Mouse (Mus musculus): ENCODE measurements around the gene Anks1.

Gene Anks1

DNA sequence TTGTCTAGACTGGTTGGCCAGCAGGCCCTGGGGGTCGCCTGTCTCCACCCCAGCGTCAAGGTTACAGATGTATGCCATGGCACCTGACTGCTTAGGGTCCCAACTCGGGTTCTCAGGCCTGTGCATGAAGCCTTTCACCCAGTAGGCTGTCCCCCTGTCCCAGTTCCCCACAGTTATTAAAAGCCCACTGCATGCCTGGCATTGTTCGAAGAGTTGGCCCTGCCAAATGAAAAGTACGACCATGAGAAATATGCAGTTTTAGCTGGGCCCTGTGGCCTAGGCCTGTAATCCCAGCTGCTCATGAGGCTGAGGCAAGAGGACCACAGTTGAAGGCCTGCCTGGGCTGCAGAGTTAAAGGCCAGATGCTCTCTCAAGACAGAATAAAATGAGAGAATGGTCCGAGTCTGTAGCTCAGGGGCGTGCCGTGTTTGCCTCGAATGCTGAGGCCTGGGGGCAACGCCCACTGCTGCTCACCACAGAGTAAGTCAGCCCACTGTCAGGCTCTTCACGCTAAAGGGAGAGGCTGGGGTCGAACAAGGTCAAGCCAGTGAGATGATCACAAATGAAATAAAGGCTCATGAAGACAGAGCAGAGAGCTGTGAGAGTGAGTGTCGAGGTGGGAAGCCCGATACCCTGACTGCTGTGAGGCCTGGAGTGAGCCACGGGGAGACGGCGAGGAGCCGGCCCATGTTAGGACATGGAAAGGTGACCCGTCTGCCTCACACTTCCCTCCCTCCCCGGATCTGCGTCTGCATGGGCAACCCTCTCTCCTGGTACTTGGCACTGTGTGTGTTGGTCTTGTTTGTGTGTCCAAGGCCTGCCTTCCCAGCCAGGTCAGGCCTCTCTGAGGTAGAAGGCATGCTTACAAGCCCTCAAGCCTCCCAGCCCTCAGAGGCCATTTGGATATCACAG is 110.9 kb downstream of the Anks1 start:
- no peak for DNase-seq (ENCODE audit: low spot score in 2 of 2)

DNA sequence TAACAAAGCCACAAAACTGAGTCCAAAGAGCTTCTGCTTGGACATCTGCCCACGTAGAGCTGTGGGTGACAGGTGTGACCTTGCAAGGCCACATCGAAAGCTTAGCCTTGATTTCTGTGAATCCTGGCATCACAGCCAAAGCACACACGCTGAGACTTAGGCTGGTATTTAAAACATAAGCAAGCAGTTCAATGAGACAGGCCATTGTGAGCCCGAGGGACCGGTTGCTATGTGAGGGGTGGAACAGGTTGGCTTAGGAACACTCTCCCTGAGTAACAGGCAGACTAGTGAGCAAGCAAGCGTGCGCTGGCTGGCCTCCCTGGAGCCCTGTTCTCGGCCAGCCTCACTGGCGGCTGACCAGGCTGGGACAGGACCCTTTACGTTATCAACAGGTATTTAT is 112.8 kb downstream of the Anks1 start:
- DNase-seq (ENCODE audit: low spot score in 2 of 2), result no peak

DNA sequence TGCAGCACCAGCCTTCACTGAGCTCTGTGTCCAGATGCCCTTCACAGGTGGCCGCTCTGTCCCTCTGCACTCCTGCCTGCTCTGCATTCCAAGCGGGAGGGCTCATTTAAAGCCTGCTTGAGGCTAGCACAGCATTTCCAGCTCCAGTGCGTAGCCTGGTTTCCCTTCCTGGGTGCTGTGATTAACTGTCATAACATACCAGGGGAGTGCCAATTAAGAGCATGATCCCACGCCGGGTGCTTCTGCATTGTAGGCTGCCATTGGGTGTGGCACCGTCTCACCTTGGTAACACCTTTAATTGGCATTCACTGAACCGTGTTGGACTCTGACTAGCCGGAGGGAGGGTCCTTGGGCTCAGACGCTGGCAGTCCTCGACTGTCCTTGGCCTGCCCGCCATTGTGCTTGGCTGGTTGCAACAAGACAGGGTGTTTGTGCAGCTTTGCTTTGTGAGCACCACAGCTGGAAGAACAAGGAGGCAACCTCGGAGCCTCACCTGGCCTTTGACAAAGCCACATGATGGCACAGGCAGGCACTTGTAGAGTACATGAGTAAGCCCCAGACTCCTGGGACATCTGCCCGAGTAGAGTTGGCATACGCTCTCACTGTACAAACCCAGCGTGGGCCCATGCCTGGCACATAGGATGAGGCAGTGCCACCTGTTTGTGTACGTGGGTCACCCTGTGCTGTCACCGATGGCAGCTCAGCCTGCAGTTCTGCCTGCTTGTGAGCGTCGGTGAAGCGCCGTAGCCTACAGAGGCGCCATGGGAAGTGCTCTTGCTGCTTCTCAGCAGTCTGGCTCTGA is 113.9 kb downstream of the Anks1 start:
- no peak for DNase-seq (ENCODE audit: low spot score in 2 of 2)

DNA sequence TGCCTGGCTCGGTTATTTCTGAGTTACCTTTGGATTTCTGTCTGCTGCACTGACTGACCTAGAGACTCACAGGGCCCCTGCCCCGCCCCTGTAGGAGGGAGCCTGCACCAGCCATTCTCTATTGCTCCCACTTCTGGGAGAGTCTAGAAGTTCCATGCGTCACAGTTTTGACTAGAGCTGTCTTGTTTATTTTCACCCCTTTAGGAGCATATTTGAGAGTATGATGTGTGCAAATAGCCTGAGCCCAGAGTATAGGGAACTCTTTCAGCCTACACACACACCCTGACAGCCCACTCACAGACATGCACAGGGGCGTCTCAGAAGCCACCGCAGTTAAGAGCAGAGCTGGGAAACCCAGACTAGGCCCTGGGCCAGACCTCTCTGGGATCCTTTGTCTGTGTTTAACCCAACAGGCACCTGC is 116.4 kb downstream of the Anks1 start:
- DNase-seq (ENCODE audit: low spot score in 2 of 2), result no peak

DNA sequence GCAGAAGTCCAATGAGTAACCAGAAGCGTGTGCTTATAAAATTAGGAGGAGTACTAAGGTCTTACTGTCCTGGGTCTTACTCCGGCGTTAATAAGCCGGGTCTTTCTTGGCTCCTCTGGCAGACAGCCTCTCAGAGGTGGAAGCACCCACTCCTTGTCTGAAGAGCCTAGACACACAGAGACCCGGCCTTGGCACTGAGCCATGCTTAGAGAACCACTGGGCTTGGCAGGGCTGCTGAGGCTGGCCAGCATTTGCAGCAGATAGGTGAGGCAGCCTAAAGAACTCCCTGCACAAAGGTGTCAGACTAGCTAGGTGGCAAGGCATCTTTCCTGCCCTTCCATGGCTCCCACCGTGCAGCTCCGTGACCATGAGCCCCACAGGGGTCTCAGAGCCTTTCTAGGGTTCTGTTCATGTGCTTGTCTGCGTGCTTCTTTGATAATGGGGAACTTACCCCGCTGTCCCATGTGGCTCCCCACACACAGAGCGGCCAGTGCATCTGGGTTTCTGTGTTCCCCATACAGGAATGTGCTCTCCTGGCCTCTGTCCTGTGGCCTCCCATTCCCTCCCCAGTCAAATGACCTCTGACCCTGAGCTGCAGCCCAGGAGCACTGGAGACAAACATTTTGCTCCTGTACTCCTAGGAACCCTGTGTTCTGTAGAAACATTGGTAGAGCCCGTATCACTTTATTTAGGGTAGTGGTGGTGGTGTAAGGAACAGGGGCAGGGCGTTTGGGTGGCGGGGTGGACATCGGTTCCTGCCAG is 117.2 kb downstream of the Anks1 start:
- no peak for DNase-seq (ENCODE audit: low spot score in 2 of 2)

DNA sequence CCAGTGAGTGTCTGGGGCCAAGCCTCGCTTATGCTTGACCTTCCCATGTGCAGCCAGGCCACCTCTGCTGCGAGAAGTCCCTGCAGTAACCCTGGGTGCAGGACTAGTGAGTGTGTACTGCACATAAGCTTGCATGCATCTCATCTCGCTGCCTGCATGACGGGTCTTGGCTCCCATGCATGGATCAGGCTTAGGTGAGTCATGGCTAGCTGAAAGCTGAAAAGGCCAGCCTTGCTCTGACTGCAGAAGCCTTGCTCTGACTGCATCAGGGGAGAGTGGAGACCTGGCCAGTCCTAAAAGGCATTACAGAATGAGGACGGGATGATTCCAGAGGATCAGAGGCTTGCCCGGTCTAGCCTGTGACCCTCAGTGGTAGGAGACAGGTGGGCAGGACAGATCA is 118.1 kb downstream of the Anks1 start:
- DNase-seq (ENCODE audit: low spot score in 2 of 2), result no peak

DNA sequence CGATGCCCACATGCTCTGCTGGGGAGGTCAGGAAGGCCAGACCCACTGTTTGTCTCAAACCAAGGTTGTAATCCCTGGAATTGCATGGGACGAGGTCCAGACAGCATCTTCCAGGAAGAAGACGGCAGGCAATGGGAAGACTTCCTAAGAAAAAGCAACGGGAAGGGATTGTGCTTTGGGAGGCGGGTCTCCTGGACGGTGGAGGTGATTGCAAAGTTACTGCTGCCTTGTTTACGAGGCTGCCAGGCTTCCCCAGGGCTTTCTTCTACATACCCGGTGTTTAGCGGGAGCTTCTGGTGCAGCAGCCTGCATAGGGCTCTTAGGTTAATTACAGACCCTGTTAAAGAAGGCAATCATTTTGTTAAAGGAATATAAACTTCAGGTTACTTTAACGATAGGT is 119.1 kb downstream of the Anks1 start:
- no peak for DNase-seq (ENCODE audit: low spot score in 2 of 2)

DNA sequence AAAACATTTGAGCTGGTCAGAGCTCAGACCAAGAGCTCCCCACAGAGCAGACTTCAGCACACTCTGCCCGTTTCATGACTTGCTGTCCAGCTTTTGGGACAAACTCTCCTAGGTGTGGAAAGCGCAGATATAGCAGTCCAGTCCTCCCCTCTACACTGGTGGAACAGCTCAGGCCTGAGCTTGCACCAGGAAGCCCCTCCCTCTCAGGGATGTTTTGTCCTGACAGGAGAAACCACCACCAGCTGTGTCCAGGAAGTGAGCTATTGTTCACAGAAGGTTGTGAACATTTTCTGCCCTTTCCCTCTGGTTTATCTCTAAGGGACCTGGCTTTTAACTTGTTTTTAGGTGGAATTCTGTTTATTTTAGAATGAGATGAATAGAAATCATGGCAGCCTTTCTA is 120.2 kb downstream of the Anks1 start:
- DNase-seq (ENCODE audit: low spot score in 2 of 2), result no peak

DNA sequence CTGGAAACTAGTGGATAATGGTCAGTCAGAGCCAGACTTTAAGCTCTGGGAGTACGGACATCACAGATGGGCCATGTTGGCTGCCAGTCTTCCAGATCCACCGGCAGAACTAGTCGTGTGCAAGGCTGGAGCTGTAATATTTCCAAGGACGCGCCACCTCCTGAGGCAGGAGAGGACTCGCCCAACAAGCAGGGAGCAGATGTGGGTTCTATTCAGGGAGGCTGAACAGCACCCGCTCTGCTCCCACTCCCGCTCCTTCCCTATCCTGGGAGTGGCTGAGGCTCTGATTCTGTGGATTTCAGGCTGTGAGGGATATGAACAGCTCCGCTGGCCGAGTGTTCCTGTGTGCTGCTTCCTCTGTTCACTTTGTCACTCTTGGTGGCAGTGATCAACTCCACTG is 121.3 kb downstream of the Anks1 start:
- DNase-seq (ENCODE audit: low spot score in 2 of 2), result no peak

DNA sequence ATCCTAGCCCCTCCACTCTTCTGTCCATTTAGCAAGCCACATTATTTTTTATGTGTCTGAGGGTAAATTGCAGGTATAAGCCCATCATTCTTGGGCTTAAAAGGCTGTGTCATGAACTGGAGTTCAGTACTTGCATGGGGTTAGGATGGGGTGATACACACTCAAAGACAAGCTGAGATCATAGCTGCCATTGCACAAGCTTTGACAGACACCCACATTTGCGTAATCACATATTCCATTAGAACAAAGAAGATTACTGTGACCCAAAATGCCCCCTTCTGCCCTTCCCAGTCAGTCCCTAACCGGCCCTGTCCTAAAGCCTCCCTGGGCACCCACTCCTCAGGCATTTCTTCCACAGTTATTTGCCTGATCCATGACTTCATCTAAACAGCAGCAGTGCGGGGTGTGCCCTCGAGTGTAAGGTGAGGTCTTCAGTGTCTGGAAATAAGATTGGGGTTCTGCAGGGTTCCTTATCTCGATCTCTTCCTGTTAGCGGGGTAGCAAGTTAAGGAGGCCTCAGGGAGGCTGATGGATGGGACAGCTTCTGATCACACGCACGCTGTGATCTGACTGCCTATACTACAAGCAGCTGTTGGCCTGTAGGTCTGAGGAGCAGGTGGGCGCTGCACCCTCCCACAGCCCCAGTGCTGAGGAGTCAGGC is 122.3 kb downstream of the Anks1 start:
- no peak for DNase-seq (ENCODE audit: low spot score in 2 of 2)

DNA sequence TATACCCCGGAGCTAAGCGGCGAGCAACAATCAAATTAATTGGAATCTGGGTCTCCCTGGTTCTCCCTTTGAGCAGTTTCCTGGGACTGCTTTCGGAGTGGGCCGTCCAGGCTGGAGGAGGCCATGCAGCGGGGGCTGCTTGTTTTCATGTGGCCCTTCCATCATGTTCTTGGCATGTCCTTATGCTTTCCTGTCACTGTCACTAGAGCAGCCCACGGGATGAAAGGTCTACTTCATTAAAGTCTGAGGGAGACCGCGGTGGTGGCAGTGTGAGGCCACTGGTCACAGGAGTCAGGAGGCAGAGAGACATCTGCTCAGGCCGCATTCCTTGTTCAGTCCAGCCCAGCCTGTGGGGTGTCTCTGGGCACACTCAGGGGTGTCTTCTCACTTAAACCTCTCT is 123.1 kb downstream of the Anks1 start:
- DNase-seq (ENCODE audit: low spot score in 2 of 2), result no peak

DNA sequence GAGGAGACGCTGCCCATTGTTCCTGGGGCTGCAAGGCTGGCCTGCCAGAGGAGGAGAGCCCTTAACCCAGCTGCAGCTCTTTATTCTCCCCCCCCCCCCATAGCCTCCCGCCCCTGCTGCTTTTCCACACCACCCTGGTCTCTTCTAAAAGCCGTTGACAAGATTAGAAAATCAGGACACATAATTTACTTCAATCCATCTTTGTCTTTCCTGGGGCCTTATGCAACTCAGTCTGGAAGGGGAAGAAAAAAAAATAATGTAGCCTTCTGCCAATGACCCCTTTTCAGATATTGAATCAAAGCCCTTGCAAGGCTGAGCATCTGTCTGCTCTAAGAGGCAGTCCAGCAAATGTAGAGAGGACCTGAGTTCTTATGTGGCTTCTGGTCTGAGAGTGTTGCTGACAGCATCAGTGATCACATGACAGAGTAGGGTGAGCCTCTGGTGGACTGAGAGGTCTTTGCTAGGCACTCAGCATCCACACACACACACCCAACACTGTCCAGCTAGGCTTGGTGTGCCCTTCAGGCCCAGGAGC is 124.0 kb downstream of the Anks1 start:
- no peak for DNase-seq (ENCODE audit: low spot score in 2 of 2)

DNA sequence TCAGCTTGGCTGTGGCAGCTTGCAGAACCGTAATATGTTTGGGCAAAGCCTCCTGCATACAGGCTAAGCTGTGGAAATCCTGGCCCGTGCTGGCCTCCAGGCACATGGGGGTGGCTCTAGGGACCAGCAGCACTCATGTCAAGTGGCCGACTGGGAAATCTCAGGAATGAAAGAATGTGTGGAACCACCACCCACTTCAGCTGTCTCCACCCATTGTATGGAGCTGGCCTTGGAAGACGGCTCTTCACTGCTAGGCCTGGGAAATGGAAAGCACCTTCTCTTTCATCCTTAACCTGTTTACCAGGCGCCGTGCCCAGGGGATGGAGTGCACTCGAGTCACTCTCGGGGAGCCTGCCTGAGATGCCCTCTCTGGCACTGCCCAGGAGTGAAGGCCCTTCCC is 125.9 kb downstream of the Anks1 start:
- DNase-seq (ENCODE audit: low spot score in 2 of 2), result no peak

DNA sequence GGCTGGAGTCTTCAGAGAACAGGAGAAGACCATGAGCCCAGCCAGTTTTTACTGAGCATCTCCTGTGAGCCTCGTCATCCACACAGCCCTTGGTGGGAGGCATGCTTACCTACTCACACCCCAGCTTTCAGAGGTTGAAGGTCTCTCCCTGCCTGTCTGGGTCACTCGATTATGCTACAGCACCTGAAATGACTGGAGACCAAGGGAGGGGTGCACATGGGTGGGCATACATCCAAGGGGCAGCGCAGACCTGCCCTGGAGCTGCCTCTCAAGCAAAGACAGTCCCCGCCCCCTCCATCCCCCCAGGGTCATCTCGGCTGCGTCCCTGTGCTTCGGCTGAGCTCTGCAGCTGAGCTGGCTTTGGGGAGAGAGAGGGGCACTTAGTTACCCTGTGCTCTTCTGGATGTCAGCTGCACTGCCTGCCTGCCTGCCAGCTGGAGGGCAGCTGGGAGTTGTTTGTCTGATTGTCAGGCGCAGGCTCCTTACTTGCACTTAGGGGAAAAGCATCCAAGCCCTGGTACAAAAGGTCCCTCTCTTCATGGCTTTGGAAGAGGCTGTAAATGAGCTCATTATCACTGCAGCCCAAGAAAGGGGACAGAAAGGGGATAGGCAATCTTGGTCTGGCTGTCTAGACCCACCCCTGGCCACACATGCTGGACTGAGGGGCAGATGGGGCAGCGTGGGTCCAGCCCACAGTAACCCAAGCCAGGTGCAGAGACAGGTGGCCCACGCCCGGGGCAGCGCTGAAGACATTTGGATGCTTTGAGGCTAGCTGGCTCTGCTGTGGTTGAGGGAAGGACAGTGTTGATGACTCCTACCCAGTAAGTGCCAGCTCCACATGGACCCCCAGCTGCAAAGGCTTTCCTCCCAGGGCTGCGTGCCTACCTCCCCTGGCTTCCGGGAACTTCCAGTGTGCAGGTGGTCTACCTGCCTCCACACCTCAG is 128.0 kb downstream of the Anks1 start:
- DNase-seq (ENCODE audit: low spot score in 2 of 2), result no peak

DNA sequence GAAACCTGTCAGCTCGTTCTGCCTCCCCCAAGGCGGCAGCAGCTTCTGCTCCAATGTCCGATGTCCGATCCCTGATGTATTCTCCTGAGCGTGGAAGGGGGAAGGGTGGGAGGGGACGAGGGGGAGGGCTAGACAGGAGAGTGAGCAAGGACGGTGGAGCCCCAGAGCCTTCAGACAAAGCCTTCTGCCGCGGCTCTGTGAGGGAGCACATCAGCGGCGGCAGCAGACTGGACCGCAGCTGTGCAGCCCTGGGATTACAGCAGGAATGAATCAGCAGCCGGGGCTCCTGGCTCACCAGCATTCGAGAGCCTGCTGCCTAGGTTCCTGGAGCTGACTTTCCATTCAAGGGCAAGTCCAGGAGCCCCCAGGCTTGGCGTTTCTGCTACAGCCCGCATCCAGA is 131.5 kb downstream of the Anks1 start:
- DNase-seq (ENCODE audit: low spot score in 2 of 2), result no peak

DNA sequence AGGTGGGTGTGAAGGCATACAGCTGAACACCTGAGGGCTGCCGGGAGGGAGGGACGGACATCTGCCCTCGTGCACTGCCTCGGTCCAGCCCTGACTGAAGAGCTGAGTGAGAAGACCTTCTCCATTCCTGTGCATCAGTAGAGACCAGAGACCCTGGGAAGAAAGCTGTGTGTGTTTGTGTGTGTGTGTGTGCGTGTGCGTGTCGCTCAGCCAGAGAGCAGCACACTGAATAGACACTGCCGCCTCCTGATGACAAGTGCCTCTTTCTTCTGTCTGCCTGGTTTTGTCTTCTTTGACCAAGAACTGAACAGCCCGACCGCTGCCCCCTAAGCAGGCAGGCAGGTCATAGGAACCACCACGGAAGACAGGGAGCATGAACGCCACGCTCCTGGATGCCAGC is 132.2 kb downstream of the Anks1 start:
- no peak for DNase-seq (ENCODE audit: low spot score in 2 of 2)

DNA sequence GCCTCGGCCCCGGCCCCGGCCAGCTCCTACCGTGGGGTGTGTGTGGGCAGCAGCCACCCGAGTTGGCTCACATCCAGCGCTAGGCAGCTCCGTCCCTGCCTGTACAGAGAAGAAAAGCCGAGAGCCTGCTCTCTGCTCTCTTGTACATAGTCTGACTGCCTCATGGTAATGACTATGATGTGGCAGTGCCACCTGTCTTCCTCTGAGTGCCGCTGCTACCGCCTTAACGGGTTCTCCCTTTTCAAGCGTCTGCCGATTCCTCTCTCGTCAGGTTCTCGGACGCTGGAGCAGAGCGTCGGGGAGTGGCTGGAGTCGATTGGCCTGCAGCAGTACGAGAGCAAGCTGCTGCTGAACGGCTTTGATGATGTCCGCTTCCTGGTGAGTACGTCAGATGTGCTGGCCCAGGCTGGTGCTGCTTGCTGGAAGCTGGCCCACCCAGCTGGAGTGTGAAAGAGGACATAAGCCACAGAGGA is 133.2 kb downstream of the Anks1 start:
- DNase-seq (ENCODE audit: low spot score in 2 of 2), result no peak

DNA sequence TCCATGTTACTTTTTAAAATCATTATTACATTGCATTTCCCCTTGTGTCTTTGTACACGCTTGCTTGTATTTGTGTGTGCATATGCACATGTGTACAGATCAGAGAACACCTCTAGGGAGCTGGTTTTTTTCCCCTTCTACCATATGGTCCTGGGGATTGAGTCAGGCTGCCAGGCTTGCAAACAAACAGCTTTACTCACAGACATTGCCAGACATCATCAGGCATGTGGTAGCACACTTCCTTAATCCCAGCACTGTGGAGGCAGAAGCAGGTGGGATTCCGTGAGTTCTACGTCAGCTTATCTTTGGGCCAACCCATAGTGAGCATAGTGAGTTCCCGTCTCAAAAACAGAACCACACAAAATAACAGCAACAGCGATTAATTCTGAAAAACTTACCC is 137.9 kb downstream of the Anks1 start:
- DNase-seq (ENCODE audit: low spot score in 2 of 2), result no peak

DNA sequence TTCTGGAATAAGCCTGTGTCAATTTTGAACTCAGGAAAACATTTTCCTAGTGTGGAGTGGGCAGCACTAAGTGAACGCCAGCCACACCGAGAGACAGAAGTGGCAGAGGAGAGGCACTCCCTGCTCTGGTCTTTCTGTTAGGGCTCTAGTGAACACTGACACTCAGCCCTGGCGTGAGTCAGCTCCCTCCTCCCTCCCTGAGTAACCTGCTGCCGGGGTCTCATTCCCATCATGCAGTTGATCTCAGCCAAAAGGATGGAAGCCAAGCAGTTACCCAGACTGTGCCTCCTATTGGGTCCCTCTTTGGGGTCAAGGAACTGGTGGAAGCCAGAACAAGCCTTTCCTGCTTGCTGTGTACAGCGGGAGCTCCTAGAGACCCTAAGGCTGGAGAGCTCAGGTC is 138.4 kb downstream of the Anks1 start:
- no peak for DNase-seq (ENCODE audit: low spot score in 2 of 2)

DNA sequence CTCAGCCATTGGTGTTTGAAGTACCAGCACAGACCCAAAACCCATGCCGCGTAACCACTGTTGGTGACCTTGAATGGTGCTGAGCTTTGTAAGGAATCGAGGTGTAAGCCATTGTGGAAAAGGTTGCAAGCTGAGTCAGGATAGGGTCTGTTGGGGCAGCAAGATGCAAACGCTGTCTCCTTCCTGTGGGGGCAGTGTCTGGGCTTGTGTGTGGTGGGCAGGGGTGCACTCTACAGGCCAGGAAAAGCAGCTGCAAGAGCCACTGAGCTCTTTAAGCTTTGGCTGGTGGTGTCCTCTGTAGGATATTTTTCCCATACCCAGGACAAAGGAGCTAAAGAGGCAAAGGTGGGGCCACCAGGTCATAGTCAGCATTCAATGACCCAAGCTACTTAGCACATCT is 139.3 kb downstream of the Anks1 start:
- DNase-seq (ENCODE audit: low spot score in 2 of 2), result no peak

Measured in urinary bladder, adult 18-20 months (tissue).